Mouse (Mus musculus) c-Kit-positive CD71-positive TER-119-negative erythroid progenitor cells, embryonic 14.5 days (primary cell): ENCODE measurements around the gene Il21.
A peak's percentile ranks its signal among the peaks of the same experiment; 100 is the strongest.

ENCODE experiments used
- DNase-seq: peaks from one replicate; pipeline ENCODE4 v3.0.0-alpha.2; 2013; ENCODE audit warnings: low read depth

Il21 gene

DNA sequence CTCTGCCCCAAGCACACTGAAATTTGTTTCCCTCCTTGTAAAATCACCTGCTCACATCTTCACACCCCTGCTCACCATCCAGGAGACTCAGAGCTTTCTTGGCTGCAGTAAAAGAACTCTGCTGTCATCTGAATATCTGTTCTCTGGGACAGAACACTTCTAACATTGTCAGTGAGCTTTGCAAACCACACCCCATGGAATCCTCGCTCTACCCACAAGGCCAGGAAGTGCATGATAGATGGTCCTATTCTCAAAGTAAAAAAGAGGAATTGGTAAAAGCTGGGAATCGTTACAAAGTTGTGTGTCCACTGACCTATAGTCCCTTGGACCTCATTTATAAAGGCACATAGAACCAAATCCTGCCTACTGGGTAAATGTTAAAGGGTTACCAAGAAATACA, 40.5 kb downstream of the Il21 start:
- no peak for DNase-seq

- DNase-seq: no peak
Measured at GRCm38 (mm10) chr3:37185534-37185933, 46.9 kb downstream of the Il21 start.

DNA sequence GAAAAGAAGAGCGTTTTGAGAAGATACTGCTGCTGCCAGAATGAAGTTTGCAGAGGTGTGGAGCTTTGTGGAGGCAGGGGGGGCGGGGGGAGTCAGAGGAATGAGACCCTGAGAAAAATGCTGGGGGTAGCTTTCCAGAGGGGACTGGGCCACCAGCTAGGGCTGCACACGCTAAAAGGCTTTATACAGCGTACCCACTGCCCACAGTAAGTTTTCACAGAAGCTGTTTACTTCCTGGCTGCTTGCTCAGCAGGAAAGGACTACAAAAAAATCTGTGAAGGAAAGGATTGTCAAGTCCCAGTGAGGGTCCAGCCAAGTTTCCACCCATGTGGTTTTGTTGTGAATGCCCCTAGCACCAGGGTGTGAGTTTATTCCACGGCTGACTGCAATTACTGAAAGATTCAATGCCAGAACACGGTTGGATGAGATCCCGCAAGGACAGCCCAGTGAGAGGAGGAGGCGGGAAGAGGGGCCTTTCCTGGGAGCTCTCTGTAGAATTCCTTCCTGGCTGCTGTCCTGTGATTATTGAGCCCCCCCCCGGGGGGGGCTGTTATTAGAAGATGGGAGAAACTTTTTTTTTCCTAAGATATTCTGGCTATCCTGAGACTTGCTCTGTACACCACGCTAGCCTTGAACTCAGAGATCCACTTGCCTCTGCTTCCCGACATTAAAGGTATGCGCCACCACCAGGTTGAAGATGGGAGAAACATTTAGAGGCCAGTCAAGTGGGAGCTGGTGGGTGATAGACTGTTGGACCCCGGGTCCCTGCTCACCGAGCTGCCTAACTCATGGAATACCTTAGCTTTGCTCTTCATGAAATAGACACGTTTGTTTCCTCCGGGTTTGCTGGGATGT, 49.8 kb downstream of the Il21 start:
- no peak for DNase-seq

GRCm38 (mm10) chr3:37181041-37181440, 51.4 kb downstream of the Il21 start:
- no peak for DNase-seq

GRCm38 (mm10) chr3:37180039-37180743, 52.2 kb downstream of the Il21 start:
- peak; percentile 38 for DNase-seq

DNA sequence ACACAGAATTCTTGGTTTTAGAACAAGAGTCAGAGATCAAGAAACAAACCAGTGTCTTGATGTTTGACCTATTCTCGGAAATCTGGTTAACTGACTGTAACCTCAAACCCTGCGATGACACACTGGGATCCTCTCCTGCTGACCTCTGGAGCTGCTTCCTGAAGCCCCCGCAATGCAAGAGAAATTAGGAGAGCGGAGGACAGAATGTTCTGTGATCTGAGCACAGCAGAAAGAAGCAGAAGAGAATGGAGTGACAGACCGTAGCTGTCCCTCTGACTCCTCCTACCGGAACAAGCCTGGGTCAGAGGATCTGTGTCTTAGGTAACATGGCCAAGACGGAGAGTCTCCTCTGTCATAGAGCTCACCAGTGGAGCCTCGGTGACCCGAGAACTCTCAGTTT, 53.0 kb downstream of the Il21 start:
- no peak for DNase-seq

DNA sequence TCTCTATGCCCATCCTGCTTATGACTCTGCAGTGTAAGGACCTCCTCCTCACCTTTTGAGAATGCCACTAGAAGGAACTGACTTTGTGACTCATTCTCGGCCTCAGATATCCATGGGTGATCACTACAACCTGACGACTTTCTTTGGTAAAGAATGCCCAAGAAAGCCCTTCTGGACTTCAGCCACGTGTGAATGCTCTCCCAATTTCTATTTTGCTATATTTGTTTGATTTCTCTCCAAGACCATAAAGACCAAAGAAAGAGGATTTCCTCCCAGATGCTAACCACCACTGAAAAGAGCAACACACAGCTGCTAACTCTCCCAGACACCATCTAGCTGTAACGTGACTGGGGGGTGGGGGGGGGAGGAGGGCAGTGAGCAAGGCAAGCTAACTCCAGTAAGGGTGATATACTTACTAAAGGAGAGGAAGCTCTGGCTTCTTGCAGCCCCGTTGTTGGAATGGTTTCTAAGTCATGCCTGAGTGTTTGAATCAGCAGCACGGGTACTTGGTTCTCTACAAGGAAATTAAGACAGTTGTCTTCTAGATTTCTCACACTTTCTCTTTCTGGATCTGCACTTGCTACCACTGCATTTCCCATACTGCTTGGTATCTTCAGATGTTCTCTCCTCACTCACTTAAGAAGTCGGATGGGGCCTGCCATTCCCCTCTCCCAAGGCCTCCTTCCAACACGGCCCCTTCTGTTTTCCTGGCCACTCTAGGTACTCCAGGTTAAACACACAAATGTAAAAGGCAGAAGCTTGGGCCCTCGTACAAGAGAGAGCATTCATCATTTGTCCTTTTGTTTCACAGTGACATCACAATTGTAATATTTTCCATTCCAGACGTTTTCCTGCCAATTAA, 57.5 kb downstream of the Il21 start:
- no peak for DNase-seq

DNA sequence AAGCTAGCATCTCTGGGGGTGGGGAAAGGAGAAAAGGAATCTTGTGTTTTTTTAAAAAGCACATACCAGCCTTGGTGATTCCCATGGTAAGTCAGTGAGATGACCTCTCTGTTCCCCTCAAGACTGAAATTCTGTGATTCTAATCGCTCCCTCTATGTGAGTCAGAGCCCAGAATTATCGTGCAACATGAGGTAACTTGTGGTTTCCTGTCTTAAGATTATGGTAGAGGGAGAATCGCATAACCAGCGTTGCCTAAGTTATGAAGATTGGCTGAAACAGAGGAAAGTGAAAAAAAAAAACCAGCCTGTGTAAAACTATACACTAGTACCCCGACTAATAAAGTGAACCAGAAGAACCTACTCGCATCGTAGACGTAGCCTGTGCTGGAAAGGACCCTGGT, 59.2 kb downstream of the Il21 start:
- no peak for DNase-seq
